In genomic region chr8:3621199-3621970, GRCm38 (mm10) we compare ENCODE assay signal across 8 mouse cellular contexts. TPM values are rescaled to one million over a fixed set of nuclear protein-coding genes. Genes with fewer than 3 reads are reported as not detected.
DNase-seq lines count a peak whose midpoint lies in the region; ATAC-seq lines count a peak whose summit lies in the region.

Gene Xab2 (minus strand): TSS chr8:3621316.
Gene Pet100 (plus strand): TSS chr8:3621548.

- under 1% methylated on average over 37 of the region's 37 CpGs for WGBS in hindbrain, embryonic 14.5 days

- no peaks in the 10 kb centered on the region for H3K27me3 ChIP-seq in hindbrain, embryonic 14.5 days (ENCODE audit: control insufficient read depth, insufficient read depth, low read length)

- H3K9me3 ChIP-seq in hindbrain, embryonic 14.5 days (ENCODE audit: control insufficient read depth, low read length) = no peaks in the 10 kb centered on the region

- peak within 1 kb of the TSS; percentile 78 for H3K4me2 ChIP-seq in hindbrain, embryonic 14.5 days (replicated peaks)

- peak within 1 kb of the TSS; percentile 66 for H3K9ac ChIP-seq in hindbrain, embryonic 14.5 days

- H3K36me3 ChIP-seq in hindbrain, embryonic 14.5 days (replicated peaks; ENCODE audit: control insufficient read depth, insufficient read depth) = peaks cover 19% of the 10 kb centered on the region

- DNase-seq in R1 (ENCODE audit: low read depth, low spot score) = peak; percentile 100
- peak; percentile 99 for DNase-seq in cerebellum, postnatal 25 days
- DNase-seq in frontal cortex, postnatal 25 days (ENCODE audit: low spot score in 2 of 2) = peak; percentile 99
- DNase-seq in hindbrain, embryonic 14.5 days (ENCODE audit: low spot score) = peak; percentile 100
- peak; percentile 98 to 99 for DNase-seq in layer of hippocampus, postnatal 36 days
- DNase-seq in lung, postnatal 36 days = peak; percentile 99
- peak; percentile 100 for DNase-seq in retina, postnatal 1 day
- DNase-seq in urinary bladder, adult 18-20 months (ENCODE audit: low spot score in 2 of 2) = peak; percentile 94 to 98

- H3K27ac ChIP-seq in hindbrain, embryonic 14.5 days = no peak within 1 kb of the TSS

- ATAC-seq in hindbrain, embryonic 14.5 days (ENCODE audit: low FRiP score) = peak; percentile 97

- peak within 1 kb of the TSS; percentile 59 for H3K4me3 ChIP-seq in hindbrain, embryonic 14.5 days (replicated peaks; ENCODE audit: low read length)

- peaks cover 17% of the 10 kb centered on the region for H3K4me1 ChIP-seq in hindbrain, embryonic 14.5 days (replicated peaks; ENCODE audit: control insufficient read depth, insufficient read depth, low read length)

RNA-seq across cellular contexts. Expression of gene Xab2, which starts in this region (rescaled TPM):
- polyA plus RNA-seq in hindbrain, embryonic 14.5 days (2014; fragmentation: Nextera tagmentation; extraction: Ambion mirVana) = 42.9 and 49.1 TPM in 2 replicates
- 10 to 100 TPM; 35.6 to 37.6 TPM for total RNA-seq in layer of hippocampus, postnatal 36 days (2021)

RNA-seq across cellular contexts. Expression of gene Pet100, which starts in this region (rescaled TPM):
- polyA plus RNA-seq in hindbrain, embryonic 14.5 days (2014; fragmentation: Nextera tagmentation; extraction: Ambion mirVana) = 75.4 and 92.8 TPM in 2 replicates
- total RNA-seq in layer of hippocampus, postnatal 36 days (2021) = 10 to 100 TPM; 84.7 to 95.6 TPM
